Comparison of ENCODE assay signal across 24 mouse cellular contexts in the genomic region with DNA sequence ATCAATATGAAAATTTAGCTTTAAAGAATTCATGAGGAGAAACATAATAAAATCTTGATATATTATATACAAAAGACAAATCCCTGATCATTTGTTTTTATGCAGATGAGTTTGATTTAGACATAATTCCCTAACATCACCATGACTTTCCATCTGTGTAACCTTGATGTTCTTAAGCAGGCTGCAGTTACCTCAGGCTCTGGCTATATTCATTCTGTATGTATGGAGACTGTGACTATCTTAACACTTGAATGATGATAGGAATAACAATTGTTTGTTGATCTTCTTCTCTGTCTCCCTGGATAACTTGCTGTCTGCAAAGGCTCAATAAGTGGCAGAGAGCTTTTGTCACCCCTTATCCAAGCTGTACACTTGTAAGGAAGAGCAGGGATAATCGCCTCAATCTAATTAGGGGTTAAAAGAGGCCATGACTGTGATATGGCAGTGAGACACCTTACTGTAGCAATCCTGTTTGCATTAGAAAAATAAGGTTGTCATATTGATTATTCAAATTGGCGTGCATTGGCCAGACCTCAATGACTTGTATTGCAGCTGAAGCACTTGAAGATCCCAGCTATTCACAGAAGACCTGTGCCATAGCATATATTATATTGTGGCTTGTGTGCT.
"Had no signal": no experiment of that assay in that cellular context is flagged by ENCODE, and none has a peak within 500 bp of the region (broad histone marks: within the 10 kb centered on the region; RNA-seq: fewer than 3 reads in every experiment).

No protein-coding gene starts in this region.

- H3K27me3 ChIP-seq: limb, embryonic 13.5 days; liver, embryonic 12.5 days; liver, embryonic 15.5 days; lung, embryonic 15.5 days; megakaryocyte, embryonic 14.5 days; neural tube, embryonic 12.5 days; neural tube, embryonic 15.5 days had no signal

- H3K4me2 ChIP-seq: limb, embryonic 13.5 days; liver, embryonic 12.5 days; liver, embryonic 15.5 days; lung, embryonic 15.5 days; neural tube, embryonic 12.5 days; neural tube, embryonic 15.5 days had no signal

- H3K9me3 ChIP-seq: limb, embryonic 10.5 days; limb, embryonic 13.5 days; liver, embryonic 12.5 days; liver, embryonic 15.5 days; lung, embryonic 15.5 days; megakaryocyte, embryonic 14.5 days; neural tube, embryonic 12.5 days; neural tube, embryonic 15.5 days had no signal

- H3K9ac ChIP-seq: limb, embryonic 13.5 days; liver, embryonic 12.5 days; liver, embryonic 15.5 days; lung, embryonic 15.5 days; neural tube, embryonic 12.5 days; neural tube, embryonic 15.5 days had no signal

- H3K36me3 ChIP-seq: limb, embryonic 10.5 days; limb, embryonic 13.5 days; liver, embryonic 12.5 days; liver, embryonic 15.5 days; lung, embryonic 15.5 days; neural tube, embryonic 12.5 days; neural tube, embryonic 15.5 days had no signal

- H3K4me3 ChIP-seq: layer of hippocampus, adult 2 months; limb, embryonic 10.5 days; limb, embryonic 13.5 days; liver, embryonic 12.5 days; liver, embryonic 15.5 days; lung, embryonic 15.5 days; megakaryocyte, embryonic 14.5 days; neural tube, embryonic 12.5 days; neural tube, embryonic 15.5 days had no signal

- H3K27ac ChIP-seq: kidney, postnatal 0 days; layer of hippocampus, adult 2 months; limb, embryonic 10.5 days; limb, embryonic 13.5 days; liver, embryonic 12.5 days; liver, embryonic 15.5 days; lung, embryonic 15.5 days; neural tube, embryonic 12.5 days; neural tube, embryonic 15.5 days; stomach, postnatal 0 days had no signal

- ATAC-seq: intestine, postnatal 0 days; liver, embryonic 12.5 days had no signal

- DNase-seq: kidney, adult 2 months; kidney, postnatal 25 days; layer of hippocampus, adult 9-11 months; liver; lung, adult 18-20 months; lung, postnatal 10 days; lung, postnatal 36 days; right cerebral cortex, postnatal 14 days; right cerebral cortex, postnatal 4 days; thymus, adult 2 months; thymus, postnatal 14 days; thymus, postnatal 4 days had no signal

- H3K4me1 ChIP-seq: limb, embryonic 10.5 days; limb, embryonic 13.5 days; liver, embryonic 15.5 days; lung, embryonic 15.5 days; megakaryocyte, embryonic 14.5 days; neural tube, embryonic 12.5 days; neural tube, embryonic 15.5 days had no signal
